In the genomic region with DNA sequence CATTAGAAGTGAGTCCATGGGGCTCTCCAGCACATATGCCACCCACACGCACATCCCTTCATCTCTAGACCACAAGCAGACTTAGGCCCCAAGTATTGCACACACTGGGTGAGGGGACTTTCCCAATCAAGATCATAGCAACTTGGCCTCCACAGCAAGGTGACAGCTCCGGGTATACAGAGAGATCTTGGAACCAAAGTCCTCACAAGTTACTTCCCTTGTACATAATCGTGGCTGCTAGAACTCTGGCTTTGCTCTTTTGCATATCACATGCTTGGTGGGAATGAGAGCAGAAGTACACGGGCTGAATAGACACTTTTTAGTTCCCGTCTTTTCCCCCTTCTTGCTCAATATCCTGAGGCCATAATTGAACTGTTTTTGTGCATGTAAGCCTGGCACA, we compare ENCODE assay signal across 9 mouse cellular contexts. TPM values are rescaled to one million over a fixed set of nuclear protein-coding genes. Genes with fewer than 3 reads are reported as not detected.
DNase-seq lines count a peak whose midpoint lies in the region; ATAC-seq lines count a peak whose summit lies in the region.
"Had no signal": no experiment of that assay in that cellular context is flagged by ENCODE, and none has a peak within 500 bp of the region (broad histone marks: within the 10 kb centered on the region; RNA-seq: fewer than 3 reads in every experiment).

No protein-coding gene starts in this region.

- no peaks in the 10 kb centered on the region for H3K4me1 ChIP-seq in brown adipose tissue, adult 24 weeks (ENCODE audit: control insufficient read depth, insufficient read depth, insufficient read length, low read length)

- intact Hi-C loops in left cerebral cortex, postnatal 4 days (cut with DNase I), result no loop called here

- peak overlapping the region; percentile 64 for H3K27ac ChIP-seq in brown adipose tissue, adult 24 weeks (replicated peaks; ENCODE audit: low read depth, low read length)

- no peak overlapping the region for H3K4me3 ChIP-seq in brown adipose tissue, adult 24 weeks (ENCODE audit: insufficient read depth, low read depth, low read length)

- ATAC-seq in megakaryocyte progenitor cell, adult 5-6 weeks (replicated peaks; ENCODE audit: poor library complexity), result peak; percentile 69

- peak; percentile 16 for DNase-seq in left cerebral cortex, adult 11 months (ENCODE audit: low spot score)
- DNase-seq in left cerebral cortex, postnatal 4 days, result no peak
- DNase-seq in CD4-positive, CD25-positive, alpha-beta regulatory T cell, adult 2 months (ENCODE audit: low read depth, low spot score), result peak; percentile 86
- DNase-seq in yolk sac, embryonic 10.5 days (ENCODE audit: low spot score), result no peak
- no peak for DNase-seq in urinary bladder, postnatal 25 days (ENCODE audit: low spot score)
- DNase-seq in spleen, postnatal 10 days (ENCODE audit: low spot score in 2 of 2), result no peak
- DNase-seq: heart, postnatal 4 days had no signal

RNA-seq across cellular contexts. Expression of a gene that starts 46.4 kb away (rescaled TPM):
- total RNA-seq in left cerebral cortex, postnatal 4 days (2021), result 1 to 10 TPM; 4.9 to 5.3 TPM
- polyA plus RNA-seq in brown adipose tissue, adult 24 weeks (2012; ENCODE audit: insufficient read depth, insufficient read length, missing spikeins), result 4.6 and 12.6 TPM in 2 replicates
- 30.8 and 42.1 TPM in 2 replicates for total RNA-seq in megakaryocyte progenitor cell, adult 5-6 weeks (2015)
- total RNA-seq in megakaryocyte progenitor cell, adult 5-6 weeks (2017), result 7.2 and 15.9 TPM in 2 replicates

Comparison
In these comparisons a context has a peak if more than half of its experiments do, and no peak if none do; other contexts are left out.
1. DNase-seq: peak in left cerebral cortex, adult 11 months (single experiment) and CD4-positive, CD25-positive, alpha-beta regulatory T cell, adult 2 months (single experiment); none in left cerebral cortex, postnatal 4 days (single experiment), yolk sac, embryonic 10.5 days (single experiment), urinary bladder, postnatal 25 days (single experiment) and spleen, postnatal 10 days (0 of 2).